Mouse (Mus musculus) gonadal fat pad, adult 2 months (tissue): ENCODE measurements around the gene Btg1. TPM values are rescaled to one million over a fixed set of nuclear protein-coding genes. Genes with fewer than 3 reads are reported as not detected.

ENCODE experiments used
- DNase-seq: peaks from one replicate; pipeline ENCODE4 v3.0.0-alpha.2; 2012; ENCODE audit warnings: low read depth
- polyA plus RNA-seq: library from polyadenylated mRNA; depleted of rRNA; stranded (reverse); fragments of >200 nt; gene quantifications from 2 replicates; pipeline ENCODE4 v1.2.3, GENCODE M21; 2012

The Btg1 gene
- polyA plus RNA-seq, 1 experiment: 35.1 TPM

GRCm38 (mm10) chr10:96609356-96610345, 7.2 kb upstream of the Btg1 start:
- no peak for DNase-seq

GRCm38 (mm10) chr10:96616001-96616708, 651 bp upstream of the Btg1 start:
- no peak for DNase-seq

- no peak for DNase-seq
Observed at GRCm38 (mm10) chr10:96617221-96617950, 580 bp downstream of the Btg1 start.

DNA sequence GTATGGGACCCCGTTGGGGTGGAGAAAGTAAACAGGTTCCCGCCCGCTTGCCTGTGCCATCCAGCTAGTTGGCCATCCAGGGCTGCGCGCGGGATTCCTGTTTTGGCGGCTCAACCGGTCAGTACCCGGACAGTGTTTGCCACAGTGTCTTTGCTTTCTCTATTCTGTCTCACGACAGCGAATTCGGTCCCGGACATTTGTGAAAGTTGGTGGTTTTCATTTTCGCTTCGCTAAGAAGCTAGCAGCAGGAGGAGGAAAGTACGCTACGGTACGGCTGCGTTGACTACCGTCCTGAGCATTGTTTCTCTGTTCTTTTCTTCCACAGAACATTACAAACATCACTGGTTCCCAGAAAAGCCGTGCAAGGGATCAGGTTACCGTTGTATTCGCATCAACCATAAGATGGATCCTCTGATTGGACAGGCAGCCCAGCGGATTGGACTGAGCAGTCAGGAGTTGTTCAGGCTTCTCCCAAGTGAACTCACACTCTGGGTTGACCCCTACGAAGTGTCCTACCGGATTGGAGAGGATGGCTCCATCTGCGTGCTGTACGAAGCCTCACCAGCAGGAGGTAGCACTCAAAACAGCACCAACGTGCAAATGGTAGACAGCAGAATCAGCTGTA, 1.3 kb downstream of the Btg1 start:
- DNase-seq: no peak

DNA sequence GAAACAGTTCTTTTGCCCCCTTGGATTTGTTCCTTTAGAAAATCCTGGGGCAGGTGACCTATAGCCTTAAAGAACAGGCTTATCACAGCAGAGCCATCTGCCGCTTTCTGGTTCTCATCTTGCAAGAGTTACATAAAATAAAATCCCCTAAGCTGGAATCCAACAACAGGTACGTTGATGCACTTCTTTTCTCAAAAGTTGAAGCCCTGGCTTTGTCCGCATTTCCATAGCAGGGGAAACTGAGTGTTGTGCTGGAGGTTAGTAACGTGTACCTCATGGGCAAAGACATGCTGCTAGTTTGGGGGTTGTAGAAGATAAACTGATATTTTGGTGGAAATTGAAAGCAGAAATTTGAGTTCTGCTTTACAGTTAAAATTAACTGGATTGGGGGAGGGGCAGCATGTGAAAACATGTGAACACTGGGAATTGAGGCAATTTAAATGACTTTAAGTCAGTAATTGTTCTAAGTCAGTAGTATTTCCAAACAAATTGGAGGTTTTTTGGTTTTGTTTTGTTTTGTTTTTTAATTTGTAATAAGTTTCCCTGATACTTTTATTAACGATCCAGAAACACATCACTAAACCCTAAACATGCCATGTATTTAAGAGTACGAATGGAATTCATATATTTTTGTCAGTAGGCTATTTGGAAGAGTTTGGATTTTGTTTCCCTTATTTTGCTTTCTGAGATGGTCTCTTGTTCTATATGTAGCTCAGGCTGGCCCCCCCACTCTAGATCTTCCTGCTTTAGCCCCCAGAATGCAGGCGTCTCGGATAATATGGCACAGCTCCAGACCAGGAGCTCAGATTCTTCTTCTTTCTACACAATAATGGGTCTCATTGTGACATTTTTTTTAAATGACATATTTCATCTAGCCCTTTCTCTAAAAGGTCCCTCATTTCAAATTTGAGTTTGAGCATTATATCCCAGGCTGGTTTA, 3.4 kb downstream of the Btg1 start:
- no peak for DNase-seq

DNA sequence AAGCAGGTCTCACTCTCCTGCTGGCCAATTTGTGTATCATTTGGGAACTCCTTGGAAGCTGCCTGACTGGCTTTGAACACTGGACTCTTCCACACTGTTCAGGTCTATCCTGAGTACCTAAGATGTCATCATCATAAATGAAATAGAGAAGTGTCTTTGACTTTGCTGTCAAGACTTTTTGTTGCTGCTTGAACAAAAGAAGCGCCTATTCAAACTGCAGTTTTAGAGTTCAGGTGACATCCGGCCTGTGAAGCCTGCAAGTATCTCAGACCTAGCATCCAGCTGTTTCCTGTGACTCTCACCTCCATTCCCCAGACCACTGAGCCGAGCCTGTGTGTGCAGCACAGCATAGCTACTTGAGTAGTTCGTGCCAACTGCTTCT, 4.1 kb downstream of the Btg1 start:
- no peak for DNase-seq

- no peak for DNase-seq
Observed at GRCm38 (mm10) chr10:96621361-96621945, 4.6 kb downstream of the Btg1 start.

- no peak for DNase-seq
Observed at GRCm38 (mm10) chr10:96621980-96622645, 5.3 kb downstream of the Btg1 start.

- no peak for DNase-seq
Observed at GRCm38 (mm10) chr10:96622761-96623632, 6.2 kb downstream of the Btg1 start.

DNA sequence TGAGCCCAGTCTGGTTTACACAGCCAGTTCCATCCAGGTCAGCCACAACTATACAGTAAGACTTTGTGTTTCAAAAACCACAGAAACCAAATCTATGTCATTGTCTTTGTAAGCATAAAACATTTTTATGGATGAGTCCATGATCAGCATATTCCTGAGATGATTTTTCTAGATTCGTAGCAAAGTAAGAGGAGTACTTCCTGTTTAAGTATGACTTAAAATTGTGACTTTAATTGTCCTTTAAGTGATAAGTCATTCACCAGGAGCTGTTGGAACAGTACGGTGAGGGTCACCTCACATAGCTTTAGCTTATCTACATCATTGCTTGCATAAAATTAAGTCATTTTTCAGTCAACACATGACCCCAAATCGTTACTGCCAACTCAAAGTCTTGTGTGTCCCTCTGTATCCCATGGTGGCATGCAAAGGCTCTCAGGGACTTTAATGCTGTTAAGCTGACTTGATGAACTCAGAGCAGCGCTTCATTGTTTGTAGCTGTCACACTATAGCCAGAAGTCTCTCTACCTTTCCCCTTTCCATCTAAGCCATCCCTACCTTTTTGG, 6.9 kb downstream of the Btg1 start:
- no peak for DNase-seq

DNA sequence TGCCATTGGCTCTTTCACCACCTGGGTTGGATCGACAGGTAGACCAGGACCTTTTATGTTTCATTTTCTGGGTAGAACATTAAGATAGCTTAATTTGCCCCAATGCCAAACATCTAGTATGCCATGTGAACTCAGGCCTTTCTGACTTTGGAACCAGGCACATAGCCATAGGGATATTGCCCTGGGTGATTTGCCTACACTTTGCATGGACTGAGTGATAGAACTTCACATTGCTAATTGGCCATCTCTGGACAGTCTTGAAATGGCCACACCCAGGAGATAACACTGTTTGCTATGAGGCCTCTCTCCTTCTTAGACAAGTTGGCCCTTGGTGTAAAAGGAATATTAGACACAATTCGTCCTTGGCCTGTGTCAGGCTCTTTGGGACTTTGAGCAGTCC, 7.6 kb downstream of the Btg1 start:
- no peak for DNase-seq

DNA sequence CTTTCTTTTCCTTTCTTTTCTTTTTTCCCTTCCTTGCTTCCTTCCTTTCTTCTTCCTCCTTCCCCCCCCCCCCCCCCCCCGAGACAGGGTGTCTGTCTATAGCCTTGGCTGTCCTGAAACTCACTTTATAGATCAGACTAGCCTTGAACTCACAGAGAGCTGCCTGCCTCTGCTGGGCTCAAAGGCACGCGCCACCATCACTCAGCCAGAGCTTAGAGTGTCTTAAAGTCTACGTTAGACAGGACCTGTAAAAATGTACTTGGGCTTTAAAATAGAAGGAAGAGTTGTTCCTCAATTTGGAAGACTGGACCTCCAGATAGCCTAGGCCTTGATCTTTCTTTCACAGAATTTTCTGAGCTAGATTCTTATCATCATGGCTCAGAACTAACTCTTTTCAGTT, 8.3 kb downstream of the Btg1 start:
- no peak for DNase-seq

GRCm38 (mm10) chr10:96625682-96626081, 8.9 kb downstream of the Btg1 start:
- no peak for DNase-seq

GRCm38 (mm10) chr10:96626120-96626750, 9.4 kb downstream of the Btg1 start:
- DNase-seq: no peak

GRCm38 (mm10) chr10:96627332-96627731, 10.5 kb downstream of the Btg1 start:
- no peak for DNase-seq

DNA sequence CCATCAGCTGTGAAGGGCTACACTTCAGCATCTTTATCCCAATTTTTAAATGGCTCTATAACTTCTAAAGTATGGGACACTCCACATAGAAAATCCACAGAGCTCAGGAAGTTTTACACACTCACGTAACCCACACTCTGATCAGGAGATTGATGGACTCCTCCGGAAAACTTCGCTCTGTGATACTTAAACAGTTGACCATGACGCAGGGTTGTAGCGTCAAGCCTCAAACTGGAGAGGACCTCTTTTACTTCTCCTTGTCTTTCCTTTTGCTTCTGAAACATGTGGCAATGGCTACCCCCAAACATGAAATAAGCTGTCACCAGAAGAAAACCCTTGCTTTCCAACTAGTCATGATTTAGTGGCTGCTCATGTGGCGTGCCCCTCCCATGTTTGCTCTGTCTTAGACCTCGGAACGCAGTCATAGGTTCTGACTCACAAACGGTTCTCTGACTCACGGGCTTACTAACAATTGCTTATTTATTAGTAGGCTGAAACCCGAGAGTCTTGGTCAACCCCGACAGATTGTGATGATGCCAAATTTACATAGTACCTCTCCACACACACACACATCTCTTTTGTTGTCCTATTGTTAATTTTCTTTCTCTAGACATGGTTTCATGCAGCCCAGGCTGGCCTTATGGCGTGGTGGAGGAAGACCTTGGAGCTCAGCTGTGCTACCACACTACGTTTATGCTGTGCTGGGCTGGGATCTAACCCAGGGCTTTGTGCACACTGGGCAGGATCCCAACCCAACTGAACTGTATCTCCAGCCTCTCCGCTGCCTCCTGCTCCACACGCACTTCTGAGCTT, 11.5 kb downstream of the Btg1 start:
- DNase-seq: no peak

DNA sequence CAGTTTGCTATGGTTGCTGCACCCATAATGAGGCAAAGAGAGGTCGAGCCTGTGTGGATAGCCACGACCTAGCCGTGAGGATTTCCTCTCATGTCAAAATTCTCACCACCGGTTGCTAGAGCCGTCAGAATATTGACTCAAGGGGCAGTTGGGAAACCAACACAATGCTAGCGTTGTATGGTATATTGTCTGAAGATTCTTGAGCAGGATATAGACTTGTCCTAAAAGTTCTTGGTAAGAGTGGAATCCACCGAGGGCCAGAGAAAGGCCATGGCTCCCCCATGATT, 12.1 kb downstream of the Btg1 start:
- DNase-seq: no peak
